Mouse (Mus musculus) retina, adult 2 months (tissue): ENCODE data around the gene Ccdc183.

Source experiments
- DNase-seq: peaks from one replicate; pipeline ENCODE4 v3.0.0-alpha.2; 2012; ENCODE audit warnings: low read depth, low spot score

Gene Ccdc183

DNA sequence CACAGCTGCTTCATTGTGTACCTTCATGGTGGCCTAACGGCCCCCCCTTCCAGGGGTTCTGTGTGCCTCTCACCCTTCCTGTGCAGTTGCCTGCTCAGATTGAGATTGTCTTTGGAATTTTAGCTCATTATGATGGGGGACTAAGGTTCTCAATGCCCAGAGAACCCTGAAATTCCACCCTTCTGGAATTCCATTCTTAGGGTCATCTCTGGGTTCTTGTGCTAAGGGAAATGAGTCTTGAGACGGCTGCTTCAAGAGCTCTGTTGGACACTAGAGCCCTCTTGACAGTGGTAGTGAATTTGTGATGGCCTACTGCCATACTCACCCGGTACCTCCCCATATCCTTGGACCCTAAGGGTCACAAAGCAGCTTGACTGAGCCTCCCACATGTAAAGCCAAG, at the start of gene Ccdc183:
Gene Ccdc183 (minus strand): TSS at position 101 of the 400 bp plus-strand sequence.
- DNase-seq: no peak

DNA sequence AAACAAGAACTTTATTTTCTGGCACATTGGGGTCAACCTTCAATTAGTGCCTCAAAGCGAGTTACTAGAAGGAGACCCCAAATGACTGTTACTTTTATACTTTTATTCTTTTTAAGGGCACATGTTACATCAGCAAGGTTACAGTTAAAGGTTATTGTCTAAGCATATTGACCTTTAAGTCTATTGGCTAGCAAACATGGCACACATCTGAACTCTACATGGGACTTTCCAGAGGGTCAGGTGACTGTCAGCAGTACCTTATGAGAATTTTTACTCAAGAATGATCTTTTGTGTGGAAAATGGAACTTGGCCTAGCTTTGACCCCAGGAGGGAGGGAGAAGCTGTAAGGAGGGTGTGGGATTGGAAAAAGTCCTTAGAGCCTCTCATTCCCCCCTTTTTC, 49.0 kb upstream of the Ccdc183 start:
- DNase-seq: no peak

DNA sequence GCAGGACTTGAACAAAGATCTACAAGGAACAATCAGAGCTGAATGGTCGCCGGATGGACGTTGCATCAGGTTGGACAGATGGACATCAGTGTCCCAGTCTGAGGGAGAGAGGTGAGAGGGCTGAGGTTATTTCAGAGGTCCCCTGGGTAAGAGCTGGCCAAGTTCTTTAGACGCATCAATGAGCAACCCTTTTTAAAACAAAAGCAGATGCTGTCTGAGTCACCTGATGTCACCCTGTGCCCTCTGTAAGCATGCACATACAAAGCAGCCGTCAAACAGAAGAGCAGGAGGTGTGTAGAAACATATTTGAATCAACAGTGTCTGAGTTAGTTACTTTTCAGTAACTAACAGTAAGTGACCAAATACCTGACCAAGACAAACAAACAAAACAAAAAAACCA, 46.6 kb upstream of the Ccdc183 start:
- no peak for DNase-seq

DNA sequence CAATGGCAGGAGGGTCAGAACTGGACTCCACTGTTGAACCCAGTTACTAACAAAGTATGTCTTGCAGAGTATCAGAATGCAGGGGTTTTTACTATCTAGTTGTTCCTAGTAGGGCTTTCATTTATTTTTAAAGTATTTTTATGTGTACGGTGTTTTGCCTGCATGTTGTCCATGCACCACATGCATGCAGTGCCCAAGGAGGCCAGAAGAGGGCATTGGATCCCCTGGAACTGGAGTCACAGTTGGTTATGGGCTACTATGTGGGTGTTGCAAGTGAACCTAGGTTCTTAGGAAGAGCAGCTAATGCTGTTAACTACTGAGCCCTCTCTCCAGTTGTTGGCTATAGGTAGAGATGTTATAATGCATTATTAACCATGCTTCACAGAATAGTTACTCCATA, 46.0 kb upstream of the Ccdc183 start:
- DNase-seq: no peak

DNA sequence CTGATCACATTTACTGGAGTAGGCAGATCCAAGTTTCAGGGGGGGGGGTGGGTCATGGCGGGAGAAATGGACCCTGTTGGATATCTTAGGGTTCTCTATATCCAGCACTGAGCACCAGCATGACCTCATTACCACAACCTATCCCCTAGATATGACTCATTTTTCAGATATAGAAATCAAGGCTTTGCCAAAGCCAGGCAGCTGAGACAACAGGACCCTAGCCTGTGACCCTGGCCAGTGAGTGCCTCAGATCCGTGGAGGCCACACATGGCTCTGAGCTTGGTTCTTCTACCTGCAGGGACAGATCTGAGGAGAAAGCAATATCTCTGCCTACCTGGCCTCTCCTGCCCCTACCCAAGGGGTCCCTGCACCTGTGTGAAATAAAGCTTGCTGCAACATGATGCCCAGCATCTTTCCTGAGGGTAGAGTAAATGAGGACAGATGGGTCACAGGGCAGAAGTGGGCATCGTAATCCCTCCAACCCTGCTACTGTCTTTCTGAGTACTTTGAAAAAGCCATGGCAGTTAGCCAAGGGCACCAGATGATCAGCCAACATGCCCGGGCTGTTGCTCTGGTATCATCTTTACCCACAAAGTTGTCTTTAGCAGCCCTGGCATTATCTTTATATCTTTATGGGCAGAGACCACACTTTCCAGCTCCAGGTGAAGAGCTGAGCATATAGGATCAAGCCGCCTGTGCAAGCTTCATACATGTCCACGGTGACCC, 43.9 kb upstream of the Ccdc183 start:
- DNase-seq: peak; percentile 8

DNA sequence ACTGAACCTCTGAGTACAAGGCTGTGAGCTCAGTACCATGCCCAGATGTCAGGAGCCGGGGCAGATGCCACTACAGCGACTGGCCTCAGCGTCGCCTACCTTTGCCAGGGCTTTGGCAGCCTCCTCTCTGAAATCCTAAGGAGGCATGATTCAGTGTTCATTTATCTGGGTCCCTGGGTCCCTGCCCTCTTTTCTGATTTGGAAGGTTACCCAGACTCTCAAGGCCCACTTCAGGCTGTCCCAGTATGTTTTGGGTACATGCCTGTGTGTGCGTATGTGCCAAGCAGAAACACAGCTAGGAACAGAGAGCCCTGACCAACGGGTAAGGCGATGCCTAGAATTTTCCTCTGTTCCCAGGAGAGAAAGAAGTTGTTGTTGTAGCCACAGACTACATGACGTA, 42.8 kb upstream of the Ccdc183 start:
- DNase-seq: no peak

DNA sequence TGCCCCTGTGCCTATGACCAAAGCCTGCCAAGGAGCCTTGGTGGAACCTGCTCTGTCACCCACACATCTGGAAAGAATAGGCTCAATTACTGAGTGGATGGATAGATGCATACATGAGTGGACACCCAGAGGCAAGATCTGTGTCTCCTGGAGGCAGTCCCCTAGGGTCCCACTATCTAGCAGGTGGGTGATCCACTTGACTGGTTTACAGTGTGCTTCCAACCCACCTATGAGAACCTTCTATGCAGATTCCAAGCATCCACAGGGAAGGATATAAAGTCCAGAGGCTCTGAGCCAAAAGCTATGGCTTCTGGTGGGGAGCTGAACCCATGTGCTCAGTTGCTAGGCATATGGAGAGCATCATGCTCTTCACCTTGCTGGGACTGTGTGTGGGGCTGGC, 40.2 kb upstream of the Ccdc183 start, which contains the start of gene Lcn5:
Gene Lcn5 (plus strand): TSS at position 301 of the 400 bp plus-strand sequence.
- no peak for DNase-seq

DNA sequence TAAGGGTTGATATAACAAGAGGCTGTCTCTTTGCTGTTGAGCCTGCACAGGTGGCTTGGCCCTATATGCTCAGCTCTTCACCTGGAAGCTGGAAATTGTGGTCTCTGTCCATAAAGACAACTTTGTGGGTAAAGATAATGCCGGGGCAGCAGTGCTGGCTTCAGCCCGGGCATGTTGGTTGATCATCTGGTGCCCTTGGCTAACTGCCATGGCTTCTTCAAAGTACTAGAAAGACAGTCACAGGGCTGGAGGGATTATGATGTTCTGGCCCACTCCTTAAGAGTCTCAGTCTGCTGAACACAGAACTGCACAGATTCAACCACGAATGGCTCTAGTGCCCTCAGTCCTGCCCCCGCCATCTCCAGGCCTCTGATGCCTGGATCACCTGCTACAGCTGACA, 39.8 kb upstream of the Ccdc183 start:
- DNase-seq: no peak

DNA sequence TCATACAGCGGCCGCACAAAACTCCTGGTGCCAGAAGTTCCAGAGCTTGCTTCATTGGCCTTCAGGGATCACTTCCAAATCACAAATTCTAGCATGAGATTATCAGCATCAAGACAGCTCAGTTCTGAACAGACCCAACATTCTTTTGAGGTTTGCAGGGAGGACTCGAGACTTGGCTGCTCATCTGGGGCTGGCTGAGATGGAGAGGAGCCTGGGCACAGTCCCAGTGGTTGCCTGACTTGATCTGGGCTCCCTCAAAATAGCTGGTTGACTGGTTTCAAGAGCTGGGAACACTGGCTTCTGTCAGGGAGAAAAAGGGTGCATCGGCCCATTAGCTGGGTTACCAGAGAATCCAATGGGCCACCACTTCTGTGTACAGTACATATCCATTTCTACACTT, 39.2 kb upstream of the Ccdc183 start:
- DNase-seq: no peak

DNA sequence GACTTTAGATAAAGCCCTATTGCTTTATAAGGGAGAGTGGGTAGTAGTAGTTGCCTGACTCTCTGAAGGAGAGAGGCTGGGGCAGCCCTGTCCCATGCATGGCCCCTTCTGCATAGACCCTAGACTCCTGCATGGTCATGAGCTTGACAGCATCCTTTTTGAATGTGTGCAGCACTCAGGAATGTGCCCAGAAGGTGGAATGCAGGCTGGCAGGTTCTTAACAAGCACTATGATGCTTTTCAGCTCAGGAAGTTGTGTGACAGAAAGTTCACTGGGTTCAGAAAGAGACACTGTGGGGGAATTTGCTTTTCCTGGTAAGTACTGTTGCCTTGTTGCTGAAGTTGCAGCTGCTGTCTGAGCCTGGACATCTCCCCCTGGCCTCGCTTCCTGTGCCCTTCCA, 37.0 kb upstream of the Ccdc183 start:
- DNase-seq: no peak

DNA sequence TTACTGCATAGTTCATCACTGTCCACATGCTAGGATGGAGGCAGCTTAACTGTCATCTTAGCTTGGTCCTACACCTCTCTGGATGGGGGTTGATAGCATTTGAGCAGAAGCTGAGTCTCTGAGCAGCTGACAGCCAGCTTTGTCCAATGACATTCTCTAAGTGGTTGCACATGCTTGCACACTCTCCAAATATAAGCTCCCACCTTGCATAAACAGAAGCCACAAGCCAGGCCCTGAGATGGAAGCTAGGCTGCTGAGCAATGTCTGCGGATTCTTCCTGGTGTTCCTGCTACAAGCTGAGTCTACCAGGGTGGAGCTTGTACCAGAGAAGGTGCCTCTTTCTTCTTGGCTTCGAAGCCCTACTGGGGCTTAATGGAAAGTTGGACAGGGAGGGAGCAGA, 35.4 kb upstream of the Ccdc183 start, which contains the start of gene Lcn8:
Gene Lcn8 (plus strand): TSS at position 219 of the 400 bp plus-strand sequence.
- no peak for DNase-seq

DNA sequence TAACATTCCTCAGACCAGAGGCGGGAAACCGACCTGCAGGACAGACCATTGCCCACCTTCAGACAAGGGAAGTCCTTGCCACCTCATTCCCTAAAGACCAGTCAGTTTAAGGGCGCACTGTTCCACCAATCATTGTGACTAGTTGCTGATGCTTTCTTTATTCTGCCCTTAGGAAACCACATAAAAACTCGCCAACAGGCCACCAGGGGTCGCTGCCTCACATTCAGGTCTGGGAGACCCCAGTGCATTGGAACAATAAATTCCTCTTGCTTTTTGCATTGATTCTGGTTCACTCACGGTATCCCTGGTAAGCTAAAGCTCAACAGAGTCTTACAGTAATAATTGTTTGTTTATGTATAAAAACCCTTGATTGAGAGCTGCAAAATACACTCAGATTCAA, 22.4 kb upstream of the Ccdc183 start:
- DNase-seq: no peak

DNA sequence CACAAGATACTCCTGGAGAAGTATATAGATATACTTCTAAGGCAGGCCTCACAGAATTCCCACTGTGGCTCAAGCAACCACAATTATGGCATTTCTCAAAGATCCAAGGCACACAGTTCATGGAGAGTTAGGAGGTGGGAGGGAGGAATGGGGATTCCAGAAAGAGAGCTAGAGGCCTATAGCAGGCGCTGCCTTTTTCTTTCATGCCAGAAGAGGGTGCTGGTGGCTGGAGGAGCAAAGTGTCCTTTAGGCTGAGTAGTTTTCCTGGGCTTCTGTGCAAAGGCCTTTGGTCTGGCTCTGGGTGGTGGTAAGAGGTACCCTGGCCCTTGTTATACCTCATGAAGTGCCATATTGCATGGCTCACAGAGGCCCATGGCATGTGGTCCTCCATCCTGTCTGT, 16.6 kb upstream of the Ccdc183 start:
- no peak for DNase-seq

DNA sequence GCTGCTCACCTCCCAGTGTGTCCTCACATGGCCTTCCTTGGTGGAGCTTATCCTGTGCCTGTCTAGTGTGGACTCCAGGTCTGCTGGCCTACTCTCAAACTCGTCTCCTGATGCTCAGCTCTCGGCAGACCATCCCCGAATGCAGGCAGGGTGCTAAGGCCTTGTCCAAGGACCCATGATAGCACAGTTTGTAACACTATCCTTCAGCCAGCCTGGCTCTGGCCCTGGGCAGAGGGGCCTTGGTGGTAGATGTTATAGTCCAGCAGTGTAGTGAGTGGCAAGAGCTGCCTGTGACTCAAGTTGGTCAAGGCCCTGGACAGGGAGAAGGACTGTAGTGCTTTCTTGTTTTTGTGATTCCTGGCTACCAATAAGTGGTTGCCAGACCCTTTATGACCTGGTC, 16.1 kb upstream of the Ccdc183 start:
- DNase-seq: no peak

DNA sequence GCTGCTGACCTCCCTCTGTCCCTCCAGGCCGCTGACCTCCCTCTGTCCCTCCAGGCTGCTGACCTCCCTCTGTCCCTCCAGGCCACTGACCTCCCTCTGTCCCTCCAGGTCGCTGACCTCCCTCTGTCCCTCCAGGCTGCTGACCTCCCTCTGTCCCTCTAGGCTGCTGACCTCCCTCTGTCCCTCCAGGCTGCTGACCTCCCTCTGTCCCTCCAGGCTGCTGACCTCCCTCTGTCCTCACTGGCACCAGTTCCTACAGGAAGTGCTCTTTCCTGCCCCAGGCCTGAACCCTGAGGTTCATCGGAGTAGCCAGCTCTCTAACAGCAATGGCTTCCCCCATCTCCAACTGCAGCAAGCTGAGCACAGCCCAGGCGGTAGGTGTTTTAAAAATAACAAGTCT, 11.3 kb upstream of the Ccdc183 start:
- DNase-seq: no peak

DNA sequence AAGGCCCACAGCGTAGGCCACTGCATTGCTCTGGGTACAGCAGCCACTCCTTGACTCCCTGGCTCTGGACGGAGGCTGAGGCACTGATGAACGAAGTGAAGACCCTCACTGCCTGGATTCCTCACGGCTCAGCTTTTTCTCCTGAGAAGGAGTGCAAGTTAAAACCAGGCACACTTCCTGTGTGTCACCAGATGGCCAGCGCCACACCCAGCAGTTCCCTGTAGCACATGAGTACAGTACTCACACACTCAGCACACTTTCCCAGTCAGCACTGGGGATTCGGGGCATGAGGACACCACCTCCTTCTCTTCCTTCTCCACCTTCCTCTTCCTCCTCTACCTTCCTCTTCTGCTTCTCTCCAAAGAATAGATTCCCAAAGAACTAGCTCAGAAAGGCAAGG, 10.3 kb upstream of the Ccdc183 start, which contains the start of gene Fcna:
Gene Fcna (minus strand): TSS at position 220 of the 400 bp plus-strand sequence.
- DNase-seq: no peak

DNA sequence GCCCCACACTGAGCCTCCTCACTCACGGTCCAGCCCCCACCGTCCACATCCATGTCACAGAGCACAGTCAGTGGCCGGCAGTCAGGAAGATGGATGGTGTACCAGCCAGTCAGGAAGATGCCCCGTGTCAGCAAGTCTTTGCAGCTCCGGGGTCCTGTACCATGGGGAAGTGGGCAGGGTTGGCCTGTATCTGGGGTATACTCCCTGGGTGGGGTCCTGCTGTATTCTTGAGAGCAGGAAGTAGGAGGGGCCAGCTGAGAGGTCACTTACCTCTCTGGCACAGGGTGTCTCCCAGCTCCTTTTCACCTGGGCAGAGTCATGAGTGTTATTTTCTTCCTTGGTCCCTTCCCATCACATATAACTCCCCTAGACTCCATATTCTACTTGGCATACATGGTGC, 8.5 kb upstream of the Ccdc183 start:
- no peak for DNase-seq

DNA sequence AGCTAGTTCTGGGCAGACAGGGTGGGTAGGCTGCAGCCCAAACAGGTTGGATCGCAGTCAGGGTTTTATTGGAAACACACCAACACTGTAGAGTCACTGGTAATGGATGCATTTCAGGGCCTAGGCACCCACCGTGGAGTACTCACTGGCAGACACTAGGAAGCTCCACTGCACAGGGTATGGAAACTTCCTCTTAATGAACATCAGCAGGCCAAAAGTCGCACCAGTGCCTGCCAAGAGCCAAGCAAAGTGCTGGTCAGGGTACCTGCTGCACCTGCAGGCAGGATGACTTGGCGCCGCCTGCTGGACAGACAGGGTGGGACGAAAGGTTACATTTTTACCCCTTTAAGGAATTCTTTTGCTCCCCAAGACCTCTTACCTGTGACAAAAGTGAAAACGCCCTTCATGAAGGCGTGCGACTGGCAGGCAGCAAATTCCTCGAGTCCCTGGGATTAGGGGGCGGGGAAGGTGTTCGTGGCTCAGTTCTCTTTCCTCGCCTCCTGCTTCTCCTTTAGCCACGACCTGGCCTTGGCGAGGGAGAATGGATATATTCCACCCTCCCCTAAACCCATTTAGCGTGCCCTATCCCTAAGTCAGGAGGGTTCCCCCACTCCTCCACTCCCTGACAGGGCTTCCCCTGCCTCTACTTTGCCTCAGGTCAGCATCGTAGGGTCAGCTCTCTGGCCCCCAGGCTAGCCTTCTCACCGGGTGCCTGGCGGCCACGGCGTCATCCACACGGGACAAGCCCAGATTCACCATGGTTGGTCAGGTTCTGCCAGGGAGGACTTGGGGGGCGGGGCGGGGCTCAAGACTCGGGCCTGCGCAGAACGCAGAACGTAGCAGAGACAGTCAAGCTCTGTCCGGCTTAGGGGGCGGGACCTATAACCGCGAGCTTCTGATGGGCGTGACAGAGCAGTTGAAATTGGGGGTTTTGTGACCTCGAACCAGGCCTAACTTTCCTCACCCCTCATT, 4.0 kb upstream of the Ccdc183 start, which contains the start of gene Tmem141:
Gene Tmem141 (minus strand): TSS at position 777 of the 972 bp plus-strand sequence.
- peak; percentile 69 for DNase-seq

DNA sequence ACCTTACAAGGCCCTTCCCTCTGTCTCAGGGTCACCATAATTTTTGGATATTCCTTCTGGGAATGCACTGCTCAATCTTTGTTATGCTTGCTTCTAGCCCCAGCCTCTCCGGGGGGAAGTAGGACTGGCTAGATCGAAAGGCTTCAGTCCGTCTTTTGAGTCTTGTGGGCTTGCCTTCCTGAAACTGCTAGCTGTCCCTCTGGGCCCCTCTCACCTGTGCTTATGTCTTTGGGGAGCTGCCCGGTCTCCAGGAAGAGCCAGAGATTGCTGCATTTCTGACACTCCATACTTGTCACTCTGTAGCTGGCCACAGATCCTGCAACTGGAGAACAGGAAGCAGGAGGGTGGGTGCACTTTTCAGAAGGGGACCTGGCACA, 3.4 kb upstream of the Ccdc183 start:
- DNase-seq: no peak

DNA sequence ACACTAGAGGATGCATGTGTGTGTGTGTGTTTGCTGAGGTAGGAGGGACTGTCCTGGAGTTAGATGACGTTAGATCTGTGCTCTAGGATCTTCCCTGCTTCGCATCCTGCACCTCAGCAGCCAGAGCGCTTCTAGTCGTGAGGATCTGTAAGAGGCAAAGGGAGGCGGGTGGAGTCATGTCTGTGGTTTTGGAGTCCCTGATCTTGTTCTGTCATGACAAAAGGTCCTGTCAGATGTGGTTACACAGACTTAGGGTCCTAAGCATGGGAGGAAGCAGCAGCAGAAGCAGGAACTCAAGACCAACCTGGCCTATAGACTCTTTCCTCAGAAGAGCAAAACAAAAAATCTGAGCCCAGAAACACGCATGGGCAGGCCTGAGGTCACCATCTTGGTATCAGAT, 2.9 kb upstream of the Ccdc183 start:
- DNase-seq: no peak

DNA sequence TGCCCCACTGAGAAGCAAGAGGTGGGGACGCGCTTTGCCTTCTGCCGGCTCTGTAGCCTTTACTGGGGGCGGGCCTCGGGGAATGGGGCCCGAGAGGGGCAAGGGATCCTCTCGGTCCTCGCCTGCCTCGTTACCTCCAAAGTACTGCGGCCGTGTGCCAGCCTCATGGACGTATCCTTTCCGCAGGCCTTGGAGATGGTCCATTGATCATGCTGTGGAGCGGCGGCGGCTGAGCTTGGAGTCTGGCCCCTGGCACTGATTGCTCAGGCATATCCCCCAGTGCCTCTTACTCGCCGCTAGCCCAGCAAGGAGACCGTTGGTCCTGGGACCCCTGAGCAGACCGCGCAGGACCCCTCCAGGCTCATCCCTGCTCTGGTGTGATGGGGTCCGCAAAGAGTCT, 1.1 kb downstream of the Ccdc183 start:
- DNase-seq: no peak

DNA sequence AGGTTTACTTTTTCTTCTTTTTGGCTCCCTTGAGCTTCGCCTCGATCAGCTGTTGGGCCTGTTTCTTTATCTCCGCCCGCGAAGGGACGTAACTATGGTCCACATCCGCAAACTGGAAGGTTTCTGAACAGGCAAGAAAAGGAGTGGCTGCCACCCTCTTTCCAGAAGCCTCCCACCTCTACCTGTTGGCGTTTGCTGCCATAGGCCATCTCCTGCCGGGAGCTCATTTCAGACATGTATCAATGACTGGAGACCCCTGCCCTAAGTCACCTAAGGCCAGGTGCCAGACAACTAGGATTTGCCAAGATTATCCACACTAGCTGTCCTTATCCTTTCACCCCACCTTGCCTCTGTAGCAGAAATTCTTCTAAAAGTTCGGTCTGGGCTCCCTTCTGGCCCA, 8.8 kb downstream of the Ccdc183 start:
- DNase-seq: no peak
